Mouse (Mus musculus): ENCODE measurements around the gene Tecta. TPM values are rescaled to one million over a fixed set of nuclear protein-coding genes. Genes with fewer than 3 reads are reported as not detected.

Gene Tecta
- polyA plus RNA-seq, 1 experiment from 2014 or later, result 0.43 TPM

DNA sequence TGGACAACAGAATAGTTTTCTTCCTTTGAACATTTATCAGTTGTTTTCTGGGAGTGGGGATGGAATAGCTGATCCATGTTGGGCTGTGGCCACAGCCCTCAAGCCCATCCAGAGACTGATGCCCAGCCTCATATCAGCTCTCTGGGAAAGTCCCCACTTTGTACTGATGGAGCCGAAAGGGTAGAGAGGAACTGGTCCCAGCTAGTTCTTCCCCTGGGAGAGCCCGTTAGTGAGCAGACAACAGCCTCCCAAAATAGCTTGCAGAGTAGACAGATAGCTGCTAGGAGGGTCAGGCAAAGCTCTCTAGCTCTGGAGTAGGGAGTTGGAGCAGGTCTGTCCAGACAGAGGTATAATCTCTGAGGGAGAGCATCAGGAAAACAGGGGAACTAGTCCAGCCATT, 3.6 kb downstream of the Tecta start:
- H3K9ac ChIP-seq (ENCODE audit: low read depth, low read length), result no peak overlapping the region
- WGBS, result 53% methylated on average over 2 of the region's 2 CpGs
- H3K9me3 ChIP-seq (ENCODE audit: control insufficient read depth, low read length), result no peaks in the 10 kb centered on the region
- H3K27ac ChIP-seq (ENCODE audit: low read depth, low read length), result no peak overlapping the region
- no peaks in the 10 kb centered on the region for H3K27me3 ChIP-seq (ENCODE audit: control insufficient read depth, insufficient read depth, low read length)
- peaks cover 3% of the 10 kb centered on the region; the same call in 1 of the 2 replicates for H3K4me1 ChIP-seq (ENCODE audit: control insufficient read depth, insufficient read depth, low read length)
- no peak overlapping the region for H3K4me3 ChIP-seq (ENCODE audit: low read length)
- no peak overlapping the region for H3K4me2 ChIP-seq (replicated peaks; ENCODE audit: low read depth, low read length)
- ATAC-seq (ENCODE audit: low FRiP score, low TSS enrichment), result no peak
- H3K36me3 ChIP-seq (ENCODE audit: control insufficient read depth, insufficient read depth, low read length), result no peaks in the 10 kb centered on the region

DNA sequence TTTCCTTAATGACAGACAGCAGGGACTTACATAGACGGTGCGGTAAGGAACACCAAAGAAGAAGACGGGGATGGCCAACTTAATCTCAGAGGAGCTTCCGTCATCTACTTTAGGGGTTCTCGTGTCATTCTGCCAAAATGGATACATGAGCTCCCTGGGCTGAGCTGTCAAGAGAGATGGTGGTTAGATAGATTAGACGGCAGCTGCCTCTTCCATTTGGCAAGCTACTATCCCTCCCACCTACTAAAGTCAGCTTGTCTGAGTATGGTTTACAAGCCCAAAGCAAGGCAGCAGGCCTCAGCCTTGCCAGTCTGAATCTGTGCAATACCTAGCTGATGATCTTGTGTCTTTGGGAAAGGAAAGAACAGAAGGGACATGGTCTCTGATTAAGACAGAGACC, 4.8 kb downstream of the Tecta start:
- WGBS, result 30% methylated on average over 6 of the region's 6 CpGs
- no peak; the same call in 1 of the 2 replicates for ATAC-seq (ENCODE audit: low FRiP score, low TSS enrichment)
- peaks cover 6% of the 10 kb centered on the region; the same call in 1 of the 2 replicates for H3K4me1 ChIP-seq (ENCODE audit: control insufficient read depth, insufficient read depth, low read length)

DNA sequence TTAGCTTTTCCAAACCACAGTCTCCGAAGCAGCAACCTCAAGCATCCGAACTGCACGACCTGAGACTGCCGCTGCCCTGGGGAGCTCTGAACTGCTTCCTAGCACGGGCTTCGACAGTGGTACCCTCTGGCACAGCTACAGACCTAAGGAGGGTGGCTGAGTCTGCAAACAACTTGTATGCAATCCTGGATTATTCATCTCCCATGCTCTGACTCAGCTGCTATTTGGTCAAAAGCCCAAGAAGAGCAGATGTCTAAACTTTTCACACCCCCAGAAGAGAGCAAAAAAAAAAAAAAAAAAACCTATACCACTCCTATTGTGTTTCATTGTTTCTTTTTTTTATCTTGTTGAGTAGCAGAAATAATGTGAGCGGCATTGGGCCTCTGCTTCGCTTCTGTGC, 5.4 kb downstream of the Tecta start:
- WGBS, result 42% methylated on average over 8 of the region's 8 CpGs
- Histone ChIP-seq H3K4me2 (replicated peaks; ENCODE audit: low read depth, low read length) (no peak overlapping the region), H3K27ac (ENCODE audit: low read depth, low read length) (no peak overlapping the region), H3K9me3 (ENCODE audit: control insufficient read depth, low read length) (no peaks in the 10 kb centered on the region), H3K9ac (ENCODE audit: low read depth, low read length) (no peak overlapping the region), H3K4me1 (ENCODE audit: control insufficient read depth, insufficient read depth, low read length) (peaks cover 6% of the 10 kb centered on the region; the same call in 1 of the 2 replicates), H3K36me3 (ENCODE audit: control insufficient read depth, insufficient read depth, low read length) (no peaks in the 10 kb centered on the region), H3K27me3 (ENCODE audit: control insufficient read depth, insufficient read depth, low read length) (no peaks in the 10 kb centered on the region), H3K4me3 (ENCODE audit: low read length) (no peak overlapping the region)
- ATAC-seq (ENCODE audit: low FRiP score, low TSS enrichment), result no peak

More for the DNA sequence above, 4.8 kb downstream of the Tecta start:
- no peak overlapping the region for H3K4me3 ChIP-seq (ENCODE audit: low read length)
- no peak overlapping the region for H3K9ac ChIP-seq (ENCODE audit: low read depth, low read length)
- no peaks in the 10 kb centered on the region for H3K27me3 ChIP-seq (ENCODE audit: control insufficient read depth, insufficient read depth, low read length)
- H3K9me3 ChIP-seq (ENCODE audit: control insufficient read depth, low read length), result no peaks in the 10 kb centered on the region
- no peak overlapping the region for H3K4me2 ChIP-seq (replicated peaks; ENCODE audit: low read depth, low read length)
- H3K36me3 ChIP-seq (ENCODE audit: control insufficient read depth, insufficient read depth, low read length), result no peaks in the 10 kb centered on the region
- H3K27ac ChIP-seq (ENCODE audit: low read depth, low read length), result no peak overlapping the region

DNA sequence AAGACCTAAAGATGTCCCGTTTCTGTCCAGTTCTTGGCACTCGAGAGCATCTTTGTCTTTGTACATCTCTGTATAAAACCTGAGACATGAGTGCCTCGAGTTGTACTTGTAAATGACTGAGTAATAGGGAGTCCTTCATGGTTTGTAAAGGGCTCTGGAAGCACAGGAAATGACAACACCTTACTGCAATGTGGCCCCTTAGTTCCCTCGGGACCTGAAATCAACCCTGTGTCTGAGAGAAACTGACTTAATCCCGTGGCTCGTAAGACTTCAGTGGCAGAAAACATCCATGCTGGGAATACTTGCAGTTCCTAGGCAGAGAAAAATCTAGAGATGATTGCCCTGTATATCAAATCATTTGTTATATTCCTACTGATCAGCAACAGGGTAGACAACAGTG, 6.8 kb downstream of the Tecta start:
- no peaks in the 10 kb centered on the region for H3K27me3 ChIP-seq (ENCODE audit: control insufficient read depth, insufficient read depth, low read length)
- ATAC-seq (ENCODE audit: low FRiP score, low TSS enrichment), result no peak
- 42% methylated on average over 6 of the region's 6 CpGs for WGBS

DNA sequence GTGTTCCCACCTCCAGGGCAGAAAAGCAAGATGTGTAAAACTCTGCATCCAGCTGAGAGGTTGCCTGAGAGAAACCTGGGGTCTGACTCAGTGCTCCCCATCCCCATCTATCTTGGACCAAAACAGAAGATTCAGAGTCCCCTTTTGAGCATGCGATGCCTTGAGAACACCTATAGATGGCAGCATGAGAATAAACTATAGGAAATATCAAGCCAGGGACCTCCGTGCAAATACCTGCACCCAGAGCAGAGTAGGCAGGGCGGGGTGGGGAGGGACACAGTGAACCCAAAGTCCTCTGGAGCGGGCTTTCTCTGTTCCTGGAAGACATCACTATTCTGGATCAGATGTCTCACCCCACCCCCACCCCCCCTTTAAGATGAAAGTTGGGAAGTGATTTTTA, 11.2 kb downstream of the Tecta start:
- H3K4me1 ChIP-seq (ENCODE audit: control insufficient read depth, insufficient read depth, low read length), result peaks cover 3% of the 10 kb centered on the region; the same call in 1 of the 2 replicates
- ATAC-seq (ENCODE audit: low FRiP score, low TSS enrichment), result 0 out of 2 replicates have a peak, but pooled peaks have one; percentile 29
- no peaks in the 10 kb centered on the region for H3K36me3 ChIP-seq (ENCODE audit: control insufficient read depth, insufficient read depth, low read length)
- H3K9me3 ChIP-seq (ENCODE audit: control insufficient read depth, low read length), result no peaks in the 10 kb centered on the region
- no peak overlapping the region for H3K27ac ChIP-seq (ENCODE audit: low read depth, low read length)
- H3K4me2 ChIP-seq (replicated peaks; ENCODE audit: low read depth, low read length), result no peak overlapping the region
- WGBS, result 51% methylated on average over 4 of the region's 4 CpGs
- no peak overlapping the region for H3K4me3 ChIP-seq (ENCODE audit: low read length)
- no peaks in the 10 kb centered on the region for H3K27me3 ChIP-seq (ENCODE audit: control insufficient read depth, insufficient read depth, low read length)
- H3K9ac ChIP-seq (ENCODE audit: low read depth, low read length), result no peak overlapping the region

More for the DNA sequence above, 6.8 kb downstream of the Tecta start:
- Histone ChIP-seq H3K4me1 (ENCODE audit: control insufficient read depth, insufficient read depth, low read length) (peaks cover 6% of the 10 kb centered on the region; the same call in 1 of the 2 replicates), H3K9me3 (ENCODE audit: control insufficient read depth, low read length) (no peaks in the 10 kb centered on the region), H3K4me2 (replicated peaks; ENCODE audit: low read depth, low read length) (no peak overlapping the region), H3K27ac (ENCODE audit: low read depth, low read length) (no peak overlapping the region), H3K36me3 (ENCODE audit: control insufficient read depth, insufficient read depth, low read length) (no peaks in the 10 kb centered on the region), H3K9ac (ENCODE audit: low read depth, low read length) (no peak overlapping the region), H3K4me3 (ENCODE audit: low read length) (no peak overlapping the region)

DNA sequence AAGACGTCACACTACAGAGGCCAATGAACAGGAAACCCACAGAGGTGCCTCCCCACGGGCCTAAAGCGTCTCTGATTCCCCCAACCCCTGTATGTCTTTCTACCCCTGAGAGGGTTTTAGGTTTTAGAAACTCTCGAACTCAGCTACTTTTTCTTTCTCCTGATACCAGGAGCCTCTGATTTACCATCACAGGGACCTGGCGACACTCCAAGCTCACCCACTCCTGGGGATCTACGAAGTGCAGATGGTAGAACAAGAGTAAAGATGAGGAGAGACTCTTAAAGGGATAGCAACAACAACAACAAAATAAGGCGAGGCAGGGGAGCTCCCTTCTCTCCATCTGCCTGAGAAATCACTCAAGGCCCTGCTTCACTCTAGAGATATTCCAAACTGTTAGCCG, 12.7 kb downstream of the Tecta start:
- WGBS, result 69% methylated on average over 8 of the region's 8 CpGs
- H3K4me1 ChIP-seq (ENCODE audit: control insufficient read depth, insufficient read depth, low read length), result 0 out of 2 replicates have a peak, but pooled peaks cover 3% of the 10 kb centered on the region
- H3K4me3 ChIP-seq (ENCODE audit: low read length), result no peak overlapping the region

DNA sequence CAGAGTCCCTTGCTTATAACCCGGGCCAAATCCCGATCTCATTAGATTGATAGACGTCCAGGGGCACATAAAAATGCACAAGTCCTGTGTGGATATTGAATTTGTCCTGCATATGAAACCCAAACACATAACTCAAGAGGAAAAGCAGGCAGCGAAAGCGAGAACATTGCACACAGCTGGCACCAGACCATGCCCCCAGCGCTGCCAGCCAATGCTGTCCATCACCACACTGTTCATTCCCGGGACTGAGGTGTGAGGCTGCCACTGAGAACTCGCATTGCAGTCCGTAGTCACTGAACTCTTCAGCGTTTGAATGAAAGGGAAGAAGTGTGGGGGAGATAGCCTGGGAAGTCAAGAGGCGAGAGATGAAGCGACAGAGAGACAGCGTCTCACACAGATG, 14.1 kb downstream of the Tecta start:
- 65% methylated on average over 13 of the region's 13 CpGs for WGBS
- no peak overlapping the region for H3K27ac ChIP-seq (ENCODE audit: low read depth, low read length)
- no peak overlapping the region for H3K9ac ChIP-seq (ENCODE audit: low read depth, low read length)
- H3K4me1 ChIP-seq (ENCODE audit: control insufficient read depth, insufficient read depth, low read length), result 0 out of 2 replicates have a peak, but pooled peaks cover 3% of the 10 kb centered on the region
- H3K36me3 ChIP-seq (ENCODE audit: control insufficient read depth, insufficient read depth, low read length), result no peaks in the 10 kb centered on the region
- H3K4me3 ChIP-seq (ENCODE audit: low read length), result no peak overlapping the region
- ATAC-seq (ENCODE audit: low FRiP score, low TSS enrichment), result no peak
- H3K27me3 ChIP-seq (ENCODE audit: control insufficient read depth, insufficient read depth, low read length), result no peaks in the 10 kb centered on the region
- no peak overlapping the region for H3K4me2 ChIP-seq (replicated peaks; ENCODE audit: low read depth, low read length)
- no peaks in the 10 kb centered on the region for H3K9me3 ChIP-seq (ENCODE audit: control insufficient read depth, low read length)

More for the DNA sequence above, 12.7 kb downstream of the Tecta start:
- no peak overlapping the region for H3K9ac ChIP-seq (ENCODE audit: low read depth, low read length)
- H3K27me3 ChIP-seq (ENCODE audit: control insufficient read depth, insufficient read depth, low read length), result no peaks in the 10 kb centered on the region
- no peak overlapping the region for H3K27ac ChIP-seq (ENCODE audit: low read depth, low read length)
- no peaks in the 10 kb centered on the region for H3K36me3 ChIP-seq (ENCODE audit: control insufficient read depth, insufficient read depth, low read length)
- ATAC-seq (ENCODE audit: low FRiP score, low TSS enrichment), result no peak
- H3K9me3 ChIP-seq (ENCODE audit: control insufficient read depth, low read length), result no peaks in the 10 kb centered on the region
- no peak overlapping the region for H3K4me2 ChIP-seq (replicated peaks; ENCODE audit: low read depth, low read length)

DNA sequence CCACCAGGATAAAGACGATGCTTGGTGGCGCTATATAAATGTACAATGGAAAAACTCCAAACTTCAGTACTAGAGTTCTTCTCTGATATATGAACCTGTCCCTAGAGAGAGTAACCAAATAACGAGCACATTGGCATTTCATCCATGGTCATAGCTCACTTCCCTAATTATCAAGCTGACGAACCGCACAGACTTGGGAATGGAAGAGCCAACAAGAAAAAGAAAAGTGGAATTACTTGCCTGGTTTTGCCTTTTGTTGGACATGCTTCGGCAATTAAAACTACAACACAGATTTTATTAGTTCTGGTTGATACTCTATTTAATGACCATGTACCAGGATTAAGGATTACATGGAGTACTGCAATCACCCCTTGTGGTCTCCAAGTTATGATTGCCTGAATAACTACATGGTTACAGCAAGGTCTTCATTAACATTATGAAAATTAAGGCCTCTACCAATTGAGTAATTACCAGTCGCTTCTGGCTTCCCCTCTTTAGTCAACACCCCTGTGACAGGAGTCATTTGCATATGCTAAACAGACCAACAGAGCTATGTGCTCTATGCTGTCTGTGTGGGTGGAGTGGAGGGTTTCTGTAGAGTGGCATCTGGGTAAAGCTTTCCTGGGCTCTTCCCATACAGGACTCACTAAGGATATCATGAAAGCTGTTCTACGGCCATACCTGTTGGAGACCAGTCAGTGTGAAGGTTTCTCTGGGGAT, 16.9 kb downstream of the Tecta start:
- Histone ChIP-seq H3K4me1 (ENCODE audit: control insufficient read depth, insufficient read depth, low read length) (no peaks in the 10 kb centered on the region), H3K4me2 (replicated peaks; ENCODE audit: low read depth, low read length) (no peak overlapping the region), H3K36me3 (ENCODE audit: control insufficient read depth, insufficient read depth, low read length) (no peaks in the 10 kb centered on the region), H3K27ac (ENCODE audit: low read depth, low read length) (no peak overlapping the region), H3K4me3 (ENCODE audit: low read length) (no peak overlapping the region), H3K9me3 (ENCODE audit: control insufficient read depth, low read length) (no peaks in the 10 kb centered on the region), H3K27me3 (ENCODE audit: control insufficient read depth, insufficient read depth, low read length) (no peaks in the 10 kb centered on the region), H3K9ac (ENCODE audit: low read depth, low read length) (no peak overlapping the region)
- no peak for ATAC-seq (ENCODE audit: low FRiP score, low TSS enrichment)
- 78% methylated on average over 8 of the region's 8 CpGs for WGBS

DNA sequence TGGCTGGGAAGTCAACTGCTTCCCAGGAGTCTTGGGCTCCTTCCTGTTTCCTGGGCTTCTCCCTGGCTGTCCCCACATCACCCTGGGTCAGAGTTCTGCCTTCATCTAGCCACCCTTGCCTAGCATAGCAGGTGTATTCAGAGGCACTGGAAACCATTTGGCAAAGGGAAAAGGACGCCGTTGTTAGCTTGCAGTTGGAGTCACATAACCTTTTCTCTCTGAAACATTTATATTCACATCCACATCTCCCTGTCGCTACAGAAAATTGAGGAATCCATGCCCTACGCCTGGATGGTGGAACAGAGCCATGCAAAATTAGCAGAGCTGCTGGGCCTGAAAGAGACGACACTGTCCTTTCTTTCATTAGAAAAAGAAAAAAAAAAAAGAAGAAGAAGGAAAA, 17.7 kb downstream of the Tecta start:
- Histone ChIP-seq H3K4me2 (replicated peaks; ENCODE audit: low read depth, low read length) (no peak overlapping the region), H3K4me3 (ENCODE audit: low read length) (no peak overlapping the region), H3K9me3 (ENCODE audit: control insufficient read depth, low read length) (no peaks in the 10 kb centered on the region), H3K27ac (ENCODE audit: low read depth, low read length) (no peak overlapping the region), H3K9ac (ENCODE audit: low read depth, low read length) (no peak overlapping the region), H3K4me1 (ENCODE audit: control insufficient read depth, insufficient read depth, low read length) (no peaks in the 10 kb centered on the region), H3K27me3 (ENCODE audit: control insufficient read depth, insufficient read depth, low read length) (no peaks in the 10 kb centered on the region), H3K36me3 (ENCODE audit: control insufficient read depth, insufficient read depth, low read length) (no peaks in the 10 kb centered on the region)
- ATAC-seq (ENCODE audit: low FRiP score, low TSS enrichment), result no peak
- WGBS, result 84% methylated on average over 5 of the region's 5 CpGs
